Mouse (Mus musculus) thymus, adult 2 months (tissue): ENCODE results near the gene Sowahb.

Source experiments
- CTCF ChIP-seq: fragments of 200-500 bp; IDR thresholded peaks from 2 replicates; pipeline ENCODE4 v1.5.1; 2012; ENCODE audit warnings: mild to moderate bottlenecking, control low read depth, low read length, moderate library complexity, borderline replicate concordance; ENCODE audit not compliant: control insufficient read depth, poor library complexity, insufficient read depth; ENCODE audit errors: extremely low read depth
- POLR2A ChIP-seq: fragments of 200-500 bp; IDR thresholded peaks from 2 replicates; pipeline ENCODE4 v1.6.1; 2012; ENCODE audit warnings: mild to moderate bottlenecking, low read length, control low read depth, moderate library complexity; ENCODE audit not compliant: control insufficient read depth, poor library complexity, insufficient read depth; ENCODE audit errors: extremely low read depth

- TF ChIP-seq CTCF (no peak), POLR2A (no peak)
Observed at GRCm38 (mm10) chr5:93060865-93061264, 16.0 kb upstream of the Sowahb start.
